Mouse (Mus musculus) heart, adult 2 months (tissue): ENCODE data around the gene Prkag2.

Source experiments
- CTCF ChIP-seq: fragments of 200-600 bp; IDR thresholded peaks from 2 replicates; pipeline ENCODE4 v1.8.1; 2022; ENCODE audit warnings: antibody characterized with exemption, mild to moderate bottlenecking, moderate library complexity
- EP300 ChIP-seq: fragments of 200-500 bp; IDR thresholded peaks from 2 replicates; pipeline ENCODE4 v1.6.1; 2011; ENCODE audit warnings: low read depth, low read length, control low read depth; ENCODE audit not compliant: insufficient read depth
- POLR2A ChIP-seq: fragments of 200-500 bp; IDR thresholded peaks from 2 replicates; pipeline ENCODE4 v1.6.1; 2011; ENCODE audit warnings: mild to moderate bottlenecking, low read depth, low read length, control low read depth; ENCODE audit not compliant: insufficient read depth

- no peak for TF ChIP-seq POLR2A
- TF ChIP-seq CTCF = no peak
- no peak for TF ChIP-seq EP300
Observed at GRCm38 (mm10) chr5:24817191-24817590, 283.3 kb downstream of the Prkag2 start.
